Mouse (Mus musculus) liver, postnatal 0 days (tissue): ENCODE data around the gene Ccdc124.

ENCODE experiments used
- CTCF ChIP-seq: sonication (generic); IDR thresholded peaks from 2 replicates; pipeline ENCODE4 v1.5.1; 2016; ENCODE audit warnings: antibody characterized with exemption, low read depth
- EP300 ChIP-seq: IDR thresholded peaks from 2 replicates; pipeline ENCODE4 v1.6.1; 2016; ENCODE audit warnings: antibody characterized with exemption, low read depth, mild to moderate bottlenecking

DNA sequence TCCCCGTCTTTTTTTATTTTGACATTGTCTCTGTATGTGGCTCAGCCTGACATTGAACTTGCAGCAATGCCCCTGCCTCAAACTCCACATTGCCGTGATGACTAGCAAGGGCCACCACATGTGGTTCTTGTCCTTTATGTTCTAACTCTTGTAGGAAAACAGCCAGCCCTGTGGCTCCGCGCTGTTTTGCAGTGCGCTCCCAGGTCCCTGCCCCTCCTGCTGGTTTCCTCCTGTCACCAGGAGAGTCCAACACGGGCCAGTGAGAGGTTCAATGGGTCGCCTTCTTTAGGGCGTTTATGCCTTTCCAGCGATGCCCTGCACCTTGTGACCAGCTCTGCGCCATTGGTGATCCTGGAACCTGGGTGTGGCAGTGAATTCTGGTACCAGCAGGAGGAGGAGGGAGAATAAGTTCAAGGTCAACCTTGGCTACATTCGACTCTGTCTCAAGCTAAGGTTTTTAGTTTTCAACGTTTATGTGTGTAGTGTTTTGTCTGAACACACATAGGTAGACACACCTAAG is 7.7 kb downstream of the Ccdc124 start:
- TF ChIP-seq EP300 (no peak), CTCF (no peak)
